ENCODE assay signal across 10 mouse cellular contexts in genomic region chr14:57981720-57982418, GRCm38 (mm10). TPM values are rescaled to one million over a fixed set of nuclear protein-coding genes. Genes with fewer than 3 reads are reported as not detected.
DNase-seq lines count a peak whose midpoint lies in the region; ATAC-seq lines count a peak whose summit lies in the region.
"Had no signal": no experiment of that assay in that cellular context is flagged by ENCODE, and none has a peak within 500 bp of the region (broad histone marks: within the 10 kb centered on the region; RNA-seq: fewer than 3 reads in every experiment).

No protein-coding gene starts in this region.

- WGBS in heart, embryonic 12.5 days: 46% methylated on average over 14 of the region's 14 CpGs
- WGBS in hindbrain, embryonic 14.5 days: 38% methylated on average over 14 of the region's 14 CpGs
- WGBS in neural tube, embryonic 11.5 days: 15% methylated on average over 14 of the region's 14 CpGs

- DNase-seq in heart, adult 8-10 months (ENCODE audit: low spot score): no peak
- DNase-seq in embryo, embryonic 9.5 days (ENCODE audit: extremely low spot score): peak; percentile 57
- no peak for DNase-seq in hindbrain, embryonic 14.5 days (ENCODE audit: low spot score)
- DNase-seq in neural tube, embryonic 11.5 days (ENCODE audit: low spot score): peak; percentile 63
- no peak for DNase-seq in ovary, postnatal 10 days (ENCODE audit: low spot score)
- no peak for DNase-seq in left cerebral cortex, adult 11 months (ENCODE audit: low spot score)
- DNase-seq in spleen, adult 18-20 months: no peak
- DNase-seq: B cell, adult 2 months had no signal

- no peak overlapping the region for H3K4me3 ChIP-seq in heart, embryonic 12.5 days
- H3K4me3 ChIP-seq in hindbrain, embryonic 14.5 days (replicated peaks; ENCODE audit: low read length): no peak overlapping the region
- no peak overlapping the region for H3K4me3 ChIP-seq in neural tube, embryonic 11.5 days (ENCODE audit: low read depth, low read length)
- H3K4me3 ChIP-seq: lung, embryonic 15.5 days had no signal

- H3K9me3 ChIP-seq in heart, embryonic 12.5 days (replicated peaks): no peaks in the 10 kb centered on the region
- H3K9me3 ChIP-seq in hindbrain, embryonic 14.5 days (ENCODE audit: control insufficient read depth, low read length): no peaks in the 10 kb centered on the region
- no peaks in the 10 kb centered on the region for H3K9me3 ChIP-seq in neural tube, embryonic 11.5 days (ENCODE audit: control insufficient read depth, low read length)
- H3K9me3 ChIP-seq: lung, embryonic 15.5 days had no signal

- H3K27ac ChIP-seq in heart, embryonic 12.5 days (ENCODE audit: poor library complexity, severe bottlenecking): no peak overlapping the region
- 0 out of 2 replicates have a peak overlapping the region, but pooled peaks have one; percentile 12 for H3K27ac ChIP-seq in hindbrain, embryonic 14.5 days
- H3K27ac ChIP-seq in neural tube, embryonic 11.5 days (ENCODE audit: low read depth, low read length): no peak overlapping the region
- H3K27ac ChIP-seq: lung, embryonic 15.5 days had no signal

- ATAC-seq in heart, embryonic 12.5 days (ENCODE audit: insufficient number of reproducible peaks, low FRiP score): no peak
- ATAC-seq in hindbrain, embryonic 14.5 days (ENCODE audit: low FRiP score): 0 out of 2 replicates have a peak, but pooled peaks have one; percentile 40
- peak; percentile 61; the same call in 1 of the 2 replicates for ATAC-seq in neural tube, embryonic 11.5 days (ENCODE audit: insufficient read depth, low FRiP score, low TSS enrichment)

- H3K27me3 ChIP-seq in heart, embryonic 12.5 days (replicated peaks): no peaks in the 10 kb centered on the region
- H3K27me3 ChIP-seq in hindbrain, embryonic 14.5 days (ENCODE audit: control insufficient read depth, insufficient read depth, low read length): no peaks in the 10 kb centered on the region
- no peaks in the 10 kb centered on the region for H3K27me3 ChIP-seq in neural tube, embryonic 11.5 days (ENCODE audit: control insufficient read depth, insufficient read depth, low read length)
- H3K27me3 ChIP-seq: lung, embryonic 15.5 days had no signal

- no peak overlapping the region for H3K9ac ChIP-seq in heart, embryonic 12.5 days
- 0 out of 2 replicates have a peak overlapping the region, but pooled peaks have one; percentile 39 for H3K9ac ChIP-seq in hindbrain, embryonic 14.5 days
- H3K9ac ChIP-seq in neural tube, embryonic 11.5 days (ENCODE audit: low read length): peak overlapping the region; percentile 41; the same call in 1 of the 2 replicates
- H3K9ac ChIP-seq: lung, embryonic 15.5 days had no signal

- H3K36me3 ChIP-seq in heart, embryonic 12.5 days: no peaks in the 10 kb centered on the region
- H3K36me3 ChIP-seq in hindbrain, embryonic 14.5 days (replicated peaks; ENCODE audit: control insufficient read depth, insufficient read depth): no peaks in the 10 kb centered on the region
- no peaks in the 10 kb centered on the region for H3K36me3 ChIP-seq in neural tube, embryonic 11.5 days (ENCODE audit: control insufficient read depth, insufficient read depth, low read length)
- H3K36me3 ChIP-seq: lung, embryonic 15.5 days had no signal

- H3K4me1 ChIP-seq in heart, embryonic 12.5 days (replicated peaks): peaks cover 37% of the 10 kb centered on the region
- peaks cover 10% of the 10 kb centered on the region for H3K4me1 ChIP-seq in hindbrain, embryonic 14.5 days (replicated peaks; ENCODE audit: control insufficient read depth, insufficient read depth, low read length)
- H3K4me1 ChIP-seq in neural tube, embryonic 11.5 days (ENCODE audit: control insufficient read depth, insufficient read depth, low read length): peaks cover 6% of the 10 kb centered on the region
- H3K4me1 ChIP-seq: lung, embryonic 15.5 days had no signal

- peak overlapping the region; percentile 41 for H3K4me2 ChIP-seq in heart, embryonic 12.5 days
- H3K4me2 ChIP-seq in hindbrain, embryonic 14.5 days (replicated peaks): no peak overlapping the region
- 0 out of 2 replicates have a peak overlapping the region, but pooled peaks have one; percentile 24 for H3K4me2 ChIP-seq in neural tube, embryonic 11.5 days (ENCODE audit: low read depth)
- H3K4me2 ChIP-seq: lung, embryonic 15.5 days had no signal

RNA-seq across cellular contexts. Expression of gene Micu2, which starts 17.2 kb away (rescaled TPM):
- polyA plus RNA-seq in heart, embryonic 12.5 days (2016; fragmentation: Nextera tagmentation; extraction: Ambion mirVana): 103 and 106 TPM in 2 replicates
- 10 to 100 TPM; 76.3 to 95.8 (median 84.0) TPM for total RNA-seq in heart, adult 8-10 months (2022)
- 46.0 and 52.1 TPM in 2 replicates for polyA plus RNA-seq in hindbrain, embryonic 14.5 days (2014; fragmentation: Nextera tagmentation; extraction: Ambion mirVana)
- 54.4 and 59.9 TPM in 2 replicates for polyA plus RNA-seq in neural tube, embryonic 11.5 days (2014; fragmentation: Nextera tagmentation; extraction: Ambion mirVana)

Comparison
In these comparisons a context has a peak if more than half of its experiments do, and no peak if none do; other contexts are left out.
1. DNase-seq: peak in embryo, embryonic 9.5 days (single experiment) and neural tube, embryonic 11.5 days (single experiment); none in heart, adult 8-10 months (single experiment), hindbrain, embryonic 14.5 days (single experiment), ovary, postnatal 10 days (single experiment), left cerebral cortex, adult 11 months (single experiment) and spleen, adult 18-20 months (0 of 2).